Mouse (Mus musculus): ENCODE results near the gene Dnajb13. TPM values are rescaled to one million over a fixed set of nuclear protein-coding genes. Genes with fewer than 3 reads are reported as not detected.

Dnajb13 gene
- polyA plus RNA-seq, 1 experiment from 2014 or later, result 0.19 TPM

DNA sequence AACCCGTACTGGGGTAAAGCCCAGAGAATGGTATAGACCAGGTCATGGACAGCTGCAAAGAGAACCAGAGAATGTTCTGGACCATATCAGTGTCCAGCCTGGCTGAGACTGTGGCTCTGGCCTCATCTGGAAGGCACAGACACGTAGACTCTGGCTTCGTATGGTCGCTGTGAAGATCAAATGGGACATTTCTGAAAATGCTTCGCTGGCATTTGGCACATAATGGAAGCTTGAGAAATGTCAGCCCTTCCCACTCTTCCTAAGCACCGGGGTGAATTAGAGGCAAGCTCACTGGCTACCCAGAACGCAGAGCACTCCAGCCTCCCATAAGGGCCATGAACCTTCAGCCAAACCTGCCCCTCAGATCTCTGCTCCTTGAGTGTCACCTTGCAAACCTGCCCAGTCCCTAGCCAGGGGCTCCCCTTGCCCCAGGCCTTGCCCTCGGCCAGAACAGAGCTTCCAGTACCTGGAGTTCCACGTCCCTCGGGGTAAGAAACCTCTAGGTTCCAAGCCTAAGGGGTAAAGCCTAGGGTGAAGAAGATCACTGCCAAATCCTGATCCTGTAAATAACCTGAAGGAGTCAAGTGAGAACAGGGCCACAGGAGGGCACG is 43.9 kb downstream of the Dnajb13 start:
- H3K27me3 ChIP-seq (ENCODE audit: control insufficient read depth, insufficient read depth, low read length), result no peaks in the 10 kb centered on the region
- no peak overlapping the region for H3K27ac ChIP-seq (ENCODE audit: low read depth, low read length)
- no peaks in the 10 kb centered on the region for H3K9me3 ChIP-seq (ENCODE audit: control insufficient read depth, low read length)
- H3K4me1 ChIP-seq (ENCODE audit: control insufficient read depth, insufficient read depth, low read length), result no peaks in the 10 kb centered on the region
- no peak overlapping the region for H3K4me3 ChIP-seq (ENCODE audit: low read length)
- H3K36me3 ChIP-seq (ENCODE audit: control insufficient read depth, insufficient read depth, low read length), result peaks cover 24% of the 10 kb centered on the region
- no peak overlapping the region for H3K4me2 ChIP-seq (replicated peaks; ENCODE audit: low read depth, low read length)
- no peak overlapping the region for H3K9ac ChIP-seq (ENCODE audit: low read depth, low read length)
- no peak for ATAC-seq (ENCODE audit: low FRiP score, low TSS enrichment)
- 89% methylated on average over 11 of the region's 11 CpGs for WGBS

DNA sequence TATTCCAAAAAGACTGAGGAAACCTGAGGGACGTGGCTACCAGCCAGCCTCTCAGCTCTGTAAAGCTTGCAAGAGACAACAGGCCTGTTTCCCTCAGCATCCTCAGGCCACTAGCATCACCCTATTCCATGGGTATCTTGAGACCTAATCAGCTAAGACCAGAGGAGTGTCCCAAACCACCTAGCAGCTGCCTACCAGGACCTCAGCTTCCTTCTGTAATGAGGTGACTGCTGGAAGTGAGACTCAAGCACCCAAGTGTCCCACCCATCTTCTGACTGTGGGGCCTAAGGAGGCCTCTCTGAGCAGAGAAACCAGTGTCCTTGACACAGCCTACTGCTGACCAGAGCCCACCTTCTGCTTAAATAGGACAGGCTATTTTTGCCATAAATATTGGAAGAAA is 45.3 kb downstream of the Dnajb13 start:
- no peak overlapping the region for H3K27ac ChIP-seq (ENCODE audit: low read depth, low read length)
- H3K36me3 ChIP-seq (ENCODE audit: control insufficient read depth, insufficient read depth, low read length), result peaks cover 30% of the 10 kb centered on the region
- no peak overlapping the region for H3K4me3 ChIP-seq (ENCODE audit: low read length)
- no peak for ATAC-seq (ENCODE audit: low FRiP score, low TSS enrichment)
- H3K9ac ChIP-seq (ENCODE audit: low read depth, low read length), result no peak overlapping the region
- no peaks in the 10 kb centered on the region; the same call in 1 of the 2 replicates for H3K4me1 ChIP-seq (ENCODE audit: control insufficient read depth, insufficient read depth, low read length)
- WGBS, result 90% methylated on average over 1 of the region's 1 CpGs
- no peak overlapping the region for H3K4me2 ChIP-seq (replicated peaks; ENCODE audit: low read depth, low read length)
- H3K9me3 ChIP-seq (ENCODE audit: control insufficient read depth, low read length), result no peaks in the 10 kb centered on the region
- H3K27me3 ChIP-seq (ENCODE audit: control insufficient read depth, insufficient read depth, low read length), result no peaks in the 10 kb centered on the region

DNA sequence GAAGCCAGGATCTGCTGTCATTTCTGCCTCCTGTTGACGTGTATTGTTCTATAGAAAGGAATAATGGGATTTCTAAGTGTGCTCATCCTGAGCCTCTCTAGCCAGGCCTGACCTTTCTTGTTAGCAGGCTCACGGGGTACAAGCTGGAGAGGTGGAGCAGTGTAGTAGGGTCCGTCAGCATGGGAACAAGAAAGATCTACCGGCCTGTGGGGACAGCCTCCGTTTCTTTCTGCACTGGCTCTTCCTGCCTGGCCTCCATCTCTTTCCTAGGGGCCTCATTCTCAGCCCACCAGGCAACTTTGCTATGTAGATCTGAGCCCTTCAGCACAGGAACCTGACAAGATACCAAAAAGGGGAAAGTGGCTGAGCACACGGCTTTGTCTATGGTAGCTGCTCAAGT is 46.0 kb downstream of the Dnajb13 start:
- Histone ChIP-seq H3K4me2 (replicated peaks; ENCODE audit: low read depth, low read length) (no peak overlapping the region), H3K36me3 (ENCODE audit: control insufficient read depth, insufficient read depth, low read length) (peaks cover 31% of the 10 kb centered on the region)
- 82% methylated on average over 6 of the region's 6 CpGs for WGBS

DNA sequence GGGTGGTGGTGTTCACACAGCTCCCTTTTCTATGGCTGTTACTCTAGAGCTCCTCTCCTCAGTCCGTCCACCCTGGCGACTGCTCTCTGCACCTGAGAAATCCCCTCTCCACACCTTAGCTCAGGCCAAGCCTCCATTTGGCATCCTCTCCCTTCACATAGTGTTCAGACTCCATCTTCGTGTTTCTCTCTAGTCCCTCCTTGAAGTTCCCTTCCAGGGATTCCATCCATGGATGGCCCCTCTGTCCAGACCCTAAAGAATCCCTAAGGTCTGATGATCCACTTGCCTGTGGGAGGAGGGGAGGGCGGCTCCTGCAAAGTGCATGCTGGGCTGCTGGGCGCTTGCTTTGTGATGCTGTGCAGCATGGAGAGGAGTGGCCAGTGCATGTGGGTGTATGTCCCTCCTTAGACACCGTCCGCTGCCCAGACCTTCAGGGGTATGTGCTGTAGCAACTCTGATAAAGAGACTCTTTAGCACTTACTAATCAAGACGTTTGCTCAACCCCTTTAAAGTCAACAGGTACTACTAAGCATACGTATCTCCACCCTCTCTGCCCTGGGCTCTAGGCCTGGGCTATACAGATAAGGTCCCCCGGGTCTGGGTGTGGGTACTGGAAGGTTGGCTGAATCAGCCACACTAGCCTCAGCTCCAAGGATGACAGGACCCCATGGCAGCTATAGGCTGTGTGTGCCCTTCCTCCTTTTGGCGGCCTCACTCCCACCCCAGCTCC is 47.8 kb downstream of the Dnajb13 start:
- Histone ChIP-seq H3K9ac (ENCODE audit: low read depth, low read length) (no peak overlapping the region), H3K9me3 (ENCODE audit: control insufficient read depth, low read length) (no peaks in the 10 kb centered on the region), H3K4me1 (ENCODE audit: control insufficient read depth, insufficient read depth, low read length) (no peaks in the 10 kb centered on the region; the same call in 1 of the 2 replicates), H3K27ac (ENCODE audit: low read depth, low read length) (no peak overlapping the region; the same call in 1 of the 2 replicates), H3K4me3 (ENCODE audit: low read length) (no peak overlapping the region), H3K4me2 (replicated peaks; ENCODE audit: low read depth, low read length) (no peak overlapping the region), H3K36me3 (ENCODE audit: control insufficient read depth, insufficient read depth, low read length) (peaks cover 35% of the 10 kb centered on the region), H3K27me3 (ENCODE audit: control insufficient read depth, insufficient read depth, low read length) (no peaks in the 10 kb centered on the region)
- 91% methylated on average over 11 of the region's 11 CpGs for WGBS
- no peak for ATAC-seq (ENCODE audit: low FRiP score, low TSS enrichment)

More for the DNA sequence above, 46.0 kb downstream of the Dnajb13 start:
- Histone ChIP-seq H3K4me3 (ENCODE audit: low read length) (no peak overlapping the region), H3K9me3 (ENCODE audit: control insufficient read depth, low read length) (no peaks in the 10 kb centered on the region), H3K27me3 (ENCODE audit: control insufficient read depth, insufficient read depth, low read length) (no peaks in the 10 kb centered on the region), H3K9ac (ENCODE audit: low read depth, low read length) (no peak overlapping the region), H3K27ac (ENCODE audit: low read depth, low read length) (no peak overlapping the region), H3K4me1 (ENCODE audit: control insufficient read depth, insufficient read depth, low read length) (no peaks in the 10 kb centered on the region; the same call in 1 of the 2 replicates)
- no peak for ATAC-seq (ENCODE audit: low FRiP score, low TSS enrichment)

DNA sequence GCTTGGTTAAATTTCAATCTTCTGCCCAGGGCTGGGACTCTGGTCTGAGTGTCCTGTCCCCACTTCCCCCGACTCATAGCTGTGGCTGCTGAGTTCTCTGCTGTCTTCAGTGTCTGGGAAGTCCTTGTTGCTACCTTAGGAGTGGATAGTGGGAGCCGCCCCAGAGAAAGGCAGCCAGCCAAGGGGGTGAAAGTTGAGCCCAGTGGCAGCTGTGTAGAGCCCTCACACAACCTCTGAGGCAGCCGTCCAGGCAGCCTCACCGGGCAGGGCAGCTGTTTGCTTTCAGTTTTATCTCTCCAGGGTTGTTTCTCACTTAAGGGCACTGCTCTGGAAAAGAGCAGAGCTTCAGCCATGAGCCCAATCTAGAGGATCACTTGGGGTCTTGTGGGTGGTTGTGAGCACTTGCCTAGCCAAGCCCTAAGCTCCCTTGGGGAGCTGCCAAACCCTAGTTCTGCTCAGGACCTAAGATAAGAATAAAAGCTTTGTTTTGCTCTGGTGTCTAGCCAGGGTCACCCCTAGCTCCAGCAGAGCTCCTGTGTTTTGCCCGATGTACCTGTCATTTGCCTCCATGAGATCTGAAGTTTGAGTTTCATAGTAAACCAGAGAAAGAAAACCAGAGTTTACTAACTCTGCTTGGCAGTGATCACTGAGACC is 49.0 kb downstream of the Dnajb13 start:
- Histone ChIP-seq H3K4me3 (ENCODE audit: low read length) (no peak overlapping the region), H3K27me3 (ENCODE audit: control insufficient read depth, insufficient read depth, low read length) (no peaks in the 10 kb centered on the region), H3K9ac (ENCODE audit: low read depth, low read length) (no peak overlapping the region), H3K4me2 (replicated peaks; ENCODE audit: low read depth, low read length) (no peak overlapping the region), H3K9me3 (ENCODE audit: control insufficient read depth, low read length) (no peaks in the 10 kb centered on the region), H3K36me3 (ENCODE audit: control insufficient read depth, insufficient read depth, low read length) (peaks cover 42% of the 10 kb centered on the region), H3K4me1 (ENCODE audit: control insufficient read depth, insufficient read depth, low read length) (no peaks in the 10 kb centered on the region; the same call in 1 of the 2 replicates), H3K27ac (ENCODE audit: low read depth, low read length) (peak overlapping the region; percentile 49; the same call in 1 of the 2 replicates)
- 36% methylated on average over 5 of the region's 5 CpGs for WGBS
- peak; percentile 76 for ATAC-seq (ENCODE audit: low FRiP score, low TSS enrichment)

DNA sequence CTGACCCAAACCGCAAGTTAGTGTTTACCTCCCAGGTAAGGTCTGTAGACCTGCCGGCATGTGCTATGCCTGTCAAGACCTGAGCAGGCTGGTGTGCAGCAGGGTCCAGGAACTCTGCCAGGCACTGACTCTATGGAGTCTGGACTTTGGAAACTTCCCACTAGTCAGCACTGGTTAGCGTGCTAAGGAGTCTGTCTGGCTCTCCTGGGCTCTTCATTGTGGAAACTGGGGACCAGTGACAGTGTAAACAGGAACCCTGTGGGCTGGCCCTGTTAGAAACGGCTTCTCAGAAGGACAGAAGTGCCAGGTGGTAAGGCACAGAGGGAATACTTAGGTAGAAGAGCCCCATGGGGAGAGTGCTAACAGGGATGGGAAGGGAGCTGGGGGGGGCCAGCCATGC is 49.5 kb downstream of the Dnajb13 start:
- 0 out of 2 replicates have a peak, but pooled peaks have one; percentile 23 for ATAC-seq (ENCODE audit: low FRiP score, low TSS enrichment)
- H3K27me3 ChIP-seq (ENCODE audit: control insufficient read depth, insufficient read depth, low read length), result no peaks in the 10 kb centered on the region
- no peak overlapping the region for H3K4me3 ChIP-seq (ENCODE audit: low read length)
- H3K36me3 ChIP-seq (ENCODE audit: control insufficient read depth, insufficient read depth, low read length), result peaks cover 42% of the 10 kb centered on the region
- H3K9ac ChIP-seq (ENCODE audit: low read depth, low read length), result no peak overlapping the region
- peak overlapping the region; percentile 49; the same call in 1 of the 2 replicates for H3K27ac ChIP-seq (ENCODE audit: low read depth, low read length)
- H3K9me3 ChIP-seq (ENCODE audit: control insufficient read depth, low read length), result no peaks in the 10 kb centered on the region
- H3K4me1 ChIP-seq (ENCODE audit: control insufficient read depth, insufficient read depth, low read length), result no peaks in the 10 kb centered on the region; the same call in 1 of the 2 replicates
- H3K4me2 ChIP-seq (replicated peaks; ENCODE audit: low read depth, low read length), result no peak overlapping the region
- 71% methylated on average over 4 of the region's 4 CpGs for WGBS

DNA sequence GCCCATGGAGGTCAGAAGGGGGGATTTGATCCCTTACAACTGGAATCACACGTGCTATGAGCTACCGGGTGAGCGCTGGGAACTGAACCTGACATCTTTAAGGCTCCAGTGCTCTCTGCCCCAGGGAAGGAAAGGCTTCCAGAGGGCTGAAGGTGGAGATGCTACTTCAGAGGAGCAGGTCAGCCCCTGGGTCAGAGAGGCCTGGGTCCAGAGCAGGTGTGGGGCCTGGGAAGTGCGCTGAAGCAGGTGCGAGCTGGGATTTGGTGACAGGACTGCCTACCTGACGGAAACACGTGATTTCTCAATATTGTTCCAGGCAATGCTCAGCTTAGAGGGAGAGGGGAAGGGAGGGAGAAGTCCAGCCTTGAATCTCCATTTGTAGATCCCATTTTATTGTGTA is 50.5 kb downstream of the Dnajb13 start:
- Histone ChIP-seq H3K9ac (ENCODE audit: low read depth, low read length) (no peak overlapping the region), H3K9me3 (ENCODE audit: control insufficient read depth, low read length) (no peaks in the 10 kb centered on the region), H3K4me2 (replicated peaks; ENCODE audit: low read depth, low read length) (no peak overlapping the region), H3K36me3 (ENCODE audit: control insufficient read depth, insufficient read depth, low read length) (peaks cover 43% of the 10 kb centered on the region), H3K4me1 (ENCODE audit: control insufficient read depth, insufficient read depth, low read length) (no peaks in the 10 kb centered on the region; the same call in 1 of the 2 replicates), H3K4me3 (ENCODE audit: low read length) (no peak overlapping the region), H3K27me3 (ENCODE audit: control insufficient read depth, insufficient read depth, low read length) (no peaks in the 10 kb centered on the region), H3K27ac (ENCODE audit: low read depth, low read length) (no peak overlapping the region)
- no peak for ATAC-seq (ENCODE audit: low FRiP score, low TSS enrichment)
- 83% methylated on average over 7 of the region's 7 CpGs for WGBS

DNA sequence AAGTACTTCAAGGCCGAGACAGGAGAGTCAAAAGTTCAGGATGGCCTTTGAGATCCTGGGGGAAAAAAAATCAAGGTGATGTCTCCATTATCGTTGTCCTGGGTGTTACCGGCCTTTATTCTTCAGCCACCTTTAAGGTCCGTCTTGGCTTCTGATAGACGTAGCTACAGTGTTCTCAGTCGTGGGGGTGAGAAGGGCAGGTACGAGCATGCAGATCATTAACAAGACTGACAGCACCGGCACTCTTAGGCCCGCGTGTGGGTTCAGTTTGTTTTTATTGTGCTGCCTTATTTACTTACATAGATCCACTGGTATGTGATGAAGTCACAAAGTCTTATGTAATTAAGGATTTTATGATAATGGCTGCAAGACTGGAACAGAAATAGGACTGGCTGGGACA is 51.0 kb downstream of the Dnajb13 start:
- Histone ChIP-seq H3K27me3 (ENCODE audit: control insufficient read depth, insufficient read depth, low read length) (no peaks in the 10 kb centered on the region), H3K4me1 (ENCODE audit: control insufficient read depth, insufficient read depth, low read length) (no peaks in the 10 kb centered on the region; the same call in 1 of the 2 replicates), H3K27ac (ENCODE audit: low read depth, low read length) (no peak overlapping the region), H3K4me3 (ENCODE audit: low read length) (no peak overlapping the region), H3K9ac (ENCODE audit: low read depth, low read length) (no peak overlapping the region), H3K36me3 (ENCODE audit: control insufficient read depth, insufficient read depth, low read length) (peaks cover 44% of the 10 kb centered on the region), H3K4me2 (replicated peaks; ENCODE audit: low read depth, low read length) (no peak overlapping the region), H3K9me3 (ENCODE audit: control insufficient read depth, low read length) (no peaks in the 10 kb centered on the region)
- ATAC-seq (ENCODE audit: low FRiP score, low TSS enrichment), result no peak
- WGBS, result 66% methylated on average over 10 of the region's 10 CpGs

DNA sequence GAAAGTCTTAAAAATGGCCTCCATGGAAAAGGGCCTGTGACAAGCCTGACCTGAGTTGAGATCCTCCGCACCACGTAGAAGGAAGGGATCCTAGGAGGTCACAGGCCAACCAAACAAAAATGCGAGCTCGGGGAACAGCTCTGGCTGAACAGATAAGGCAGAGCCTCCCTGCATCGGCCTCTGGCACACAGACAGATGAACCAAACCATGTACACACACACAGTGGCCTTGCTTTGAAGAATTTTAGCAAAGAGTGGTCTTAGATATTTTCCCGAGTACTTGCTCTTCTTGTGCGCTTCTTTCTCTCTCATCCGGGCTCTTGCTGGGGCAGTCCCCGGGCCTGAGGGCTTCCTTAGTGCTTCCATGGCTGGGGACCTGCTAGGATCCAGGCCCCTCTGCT is 51.6 kb downstream of the Dnajb13 start:
- H3K36me3 ChIP-seq (ENCODE audit: control insufficient read depth, insufficient read depth, low read length), result peaks cover 47% of the 10 kb centered on the region
- H3K4me1 ChIP-seq (ENCODE audit: control insufficient read depth, insufficient read depth, low read length), result no peaks in the 10 kb centered on the region; the same call in 1 of the 2 replicates
- no peak overlapping the region for H3K27ac ChIP-seq (ENCODE audit: low read depth, low read length)
- H3K27me3 ChIP-seq (ENCODE audit: control insufficient read depth, insufficient read depth, low read length), result no peaks in the 10 kb centered on the region
- H3K4me3 ChIP-seq (ENCODE audit: low read length), result no peak overlapping the region
- H3K9ac ChIP-seq (ENCODE audit: low read depth, low read length), result no peak overlapping the region
- 81% methylated on average over 9 of the region's 9 CpGs for WGBS
- ATAC-seq (ENCODE audit: low FRiP score, low TSS enrichment), result no peak
- H3K4me2 ChIP-seq (replicated peaks; ENCODE audit: low read depth, low read length), result no peak overlapping the region
- H3K9me3 ChIP-seq (ENCODE audit: control insufficient read depth, low read length), result no peaks in the 10 kb centered on the region
